Mouse (Mus musculus) spleen, postnatal 36 days (tissue): ENCODE measurements around the gene 9330182L06Rik.

Experiments
- DNase-seq, 2 experiments: peaks; one replicate each; pipeline ENCODE4 v3.0.0; 2022; ENCODE audit warnings: low spot score in 2 of 2, mixed read lengths in 1 of 2

The 9330182L06Rik gene

DNA sequence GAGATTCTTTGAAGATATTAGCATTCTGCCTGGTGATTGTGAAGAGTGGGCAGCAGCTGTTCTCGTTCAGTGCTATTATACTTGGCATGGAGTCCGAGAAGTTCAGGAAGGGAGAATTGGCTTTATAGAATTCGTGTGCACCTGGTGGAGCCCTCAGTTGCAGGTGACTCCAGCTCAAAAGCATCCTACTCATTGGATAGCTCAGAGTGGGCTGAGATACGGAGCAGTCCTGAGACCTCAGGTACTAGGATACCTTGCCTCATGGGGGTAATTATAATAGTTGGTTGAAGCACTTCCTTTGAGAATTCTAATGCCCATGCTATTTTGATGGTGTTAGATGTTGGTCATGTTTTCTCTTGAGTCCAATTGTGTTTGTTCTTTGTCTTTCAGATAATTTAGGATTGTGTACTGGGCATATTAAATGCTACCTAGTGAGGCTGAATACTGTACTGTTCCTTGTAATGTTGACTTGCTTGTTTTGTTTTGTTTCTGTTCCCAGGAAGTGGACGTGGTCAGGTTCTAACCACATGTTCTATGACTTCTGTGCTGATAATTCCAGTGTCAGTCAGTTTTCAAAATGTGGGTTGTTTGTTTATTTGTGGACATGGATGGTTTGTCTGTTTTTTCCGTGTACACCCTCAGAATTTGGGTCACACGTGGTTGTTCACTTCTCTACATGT, 96.2 kb downstream of the 9330182L06Rik start:
- DNase-seq = no peak

GRCm38 (mm10) chr5:9364937-9365336, 99.0 kb downstream of the 9330182L06Rik start:
- DNase-seq = no peak

- DNase-seq = no peak
These were observed 102.2 kb downstream of the 9330182L06Rik start for GRCm38 (mm10) chr5:9367920-9368692.

GRCm38 (mm10) chr5:9371127-9371526, 105.2 kb downstream of the 9330182L06Rik start:
- no peak for DNase-seq

- no peak for DNase-seq
These were observed 107.4 kb downstream of the 9330182L06Rik start for GRCm38 (mm10) chr5:9373341-9373740.

- DNase-seq = no peak
These were observed 124.0 kb downstream of the 9330182L06Rik start for GRCm38 (mm10) chr5:9389968-9390367.

GRCm38 (mm10) chr5:9391858-9392393, 126.0 kb downstream of the 9330182L06Rik start:
- no peak for DNase-seq

- peak in 1 of 2 experiments; percentile 3 for DNase-seq
These were observed 151.2 kb downstream of the 9330182L06Rik start for GRCm38 (mm10) chr5:9417098-9417497.

DNA sequence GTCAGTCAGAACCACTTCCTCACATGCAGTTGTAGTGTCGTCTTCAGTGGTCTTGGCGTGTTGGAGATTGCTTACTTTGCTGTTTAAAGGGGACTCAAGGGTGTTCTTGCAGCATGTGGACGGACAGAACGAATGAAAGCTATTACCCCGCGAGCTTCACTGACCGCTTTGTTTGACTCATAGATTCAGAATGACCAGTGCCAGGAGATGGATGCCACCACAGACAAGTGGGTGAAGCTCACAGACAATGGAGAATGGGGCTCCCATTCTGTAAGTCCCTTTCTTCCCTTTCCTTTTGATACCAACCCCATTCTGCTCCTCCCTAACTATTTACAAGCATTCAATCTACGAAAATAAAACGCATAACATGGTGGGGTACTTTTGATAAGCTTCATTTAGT, 151.9 kb downstream of the 9330182L06Rik start:
- DNase-seq = no peak

- DNase-seq = no peak
These were observed 154.0 kb downstream of the 9330182L06Rik start for GRCm38 (mm10) chr5:9419964-9420363.

- no peak for DNase-seq
These were observed 158.5 kb downstream of the 9330182L06Rik start for GRCm38 (mm10) chr5:9424464-9424863.

- DNase-seq = no peak
These were observed 161.2 kb downstream of the 9330182L06Rik start for GRCm38 (mm10) chr5:9427165-9427564.

DNA sequence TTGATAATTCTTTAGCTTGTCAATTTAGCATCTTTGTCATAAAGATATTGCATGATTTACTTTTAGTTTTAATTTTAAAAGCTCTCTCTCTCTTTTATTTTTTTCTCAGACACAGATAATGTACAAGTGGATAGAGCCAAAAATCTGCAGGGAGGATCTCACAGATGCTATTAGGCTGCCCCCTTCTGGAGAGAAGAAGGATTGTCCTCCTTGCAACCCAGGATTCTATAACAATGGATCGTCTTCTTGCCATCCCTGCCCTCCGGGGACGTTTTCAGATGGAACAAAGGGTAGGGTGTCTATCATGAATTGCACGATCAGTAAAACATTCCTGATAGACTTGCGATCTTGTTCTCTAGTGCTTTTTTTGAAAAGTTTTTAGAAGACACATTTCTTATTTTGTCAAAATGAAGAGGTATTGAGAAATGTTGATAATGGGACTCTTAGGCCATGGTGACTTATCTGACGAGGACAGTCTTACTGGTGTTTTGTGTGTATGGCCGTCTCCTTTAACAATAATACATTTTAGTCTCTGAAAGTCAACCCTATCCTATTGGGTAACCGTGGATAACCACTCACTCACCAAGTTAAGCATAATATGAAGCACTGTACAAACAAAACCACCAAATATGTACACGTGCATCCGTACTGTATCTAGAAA, 161.8 kb downstream of the 9330182L06Rik start:
- peak in 1 of 2 experiments; percentile 3 for DNase-seq

- no peak for DNase-seq
These were observed 162.8 kb downstream of the 9330182L06Rik start for GRCm38 (mm10) chr5:9428728-9429127.

GRCm38 (mm10) chr5:9446146-9446545, 180.2 kb downstream of the 9330182L06Rik start:
- no peak for DNase-seq

- DNase-seq = no peak
These were observed 183.0 kb downstream of the 9330182L06Rik start for GRCm38 (mm10) chr5:9448931-9449330.

GRCm38 (mm10) chr5:9449570-9449969, 183.7 kb downstream of the 9330182L06Rik start:
- DNase-seq = no peak

DNA sequence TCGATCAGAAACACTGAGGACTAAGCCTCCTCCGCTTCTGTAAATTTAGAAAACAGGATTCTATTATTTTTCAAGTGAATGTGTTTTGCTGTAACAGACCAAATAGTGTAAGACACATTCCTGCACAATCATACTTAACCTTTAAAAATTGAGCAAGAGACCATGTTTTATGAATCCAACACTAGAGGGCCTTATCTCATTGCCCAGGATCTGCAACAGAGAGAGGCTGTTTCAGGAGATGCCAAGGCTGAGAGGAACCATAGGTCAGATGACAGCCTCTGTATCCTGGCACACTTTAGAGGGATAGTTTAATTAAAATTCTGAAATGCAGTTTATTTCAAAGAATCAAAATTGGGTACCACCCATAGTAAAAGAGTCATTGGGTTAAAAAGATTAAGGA, 187.4 kb downstream of the 9330182L06Rik start:
- DNase-seq = no peak

GRCm38 (mm10) chr5:9477587-9477986, 211.7 kb downstream of the 9330182L06Rik start:
- no peak for DNase-seq

- no peak for DNase-seq
These were observed 229.5 kb downstream of the 9330182L06Rik start for GRCm38 (mm10) chr5:9495456-9495855.

DNA sequence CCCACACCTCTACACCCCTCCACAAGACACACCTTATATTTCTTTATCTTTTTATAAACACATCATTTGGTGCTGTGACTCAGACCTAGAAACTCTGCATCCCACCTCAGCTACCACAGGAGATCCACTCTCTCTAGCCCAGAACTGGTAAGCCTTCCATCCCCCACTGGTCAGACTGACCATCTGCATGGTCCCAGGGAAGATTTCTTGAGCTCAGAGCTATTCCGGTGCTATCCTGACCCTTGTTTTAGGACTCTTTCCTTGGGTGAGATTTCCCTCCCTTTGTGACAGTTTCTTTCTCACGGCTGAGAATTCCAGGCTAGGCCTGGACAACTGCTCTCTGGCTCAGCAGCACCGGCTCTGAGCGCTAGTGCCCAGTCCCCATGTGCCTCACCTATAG, 231.3 kb downstream of the 9330182L06Rik start:
- DNase-seq = no peak

GRCm38 (mm10) chr5:9511027-9511426, 245.1 kb downstream of the 9330182L06Rik start:
- no peak for DNase-seq
